Mouse (Mus musculus) lung, postnatal 0 days (tissue): Measurements from ENCODE around the gene Zfp874b. TPM values are rescaled to one million over a fixed set of nuclear protein-coding genes. Genes with fewer than 3 reads are reported as not detected.
"Not testable (repeated sequence)": the region's sequence is repeated elsewhere in the genome, so short reads cannot be mapped to it uniquely, and the experiment has no call there.

Experiments
- ATAC-seq: fragments of 200-750 bp; cut with Nextera tagmentation; 2 replicates; pipeline ENCODE4 v1.8.0; 2017; ENCODE audit warnings: moderate library complexity
- DNase-seq: peaks from one replicate; pipeline ENCODE4 v3.0.0-alpha.2; 2016; ENCODE audit warnings: low spot score
- H3K27ac ChIP-seq: fragments of 300-500 bp; sonication (generic); 2 replicates; pipeline ENCODE4 v1.5.1; 2014; ENCODE audit warnings: antibody characterized with exemption, mild to moderate bottlenecking, low read length, mixed read lengths
- H3K27me3 ChIP-seq: fragments of 300-500 bp; sonication (generic); replicated peaks from 2 replicates; pipeline ENCODE4 v1.6.1; 2014; ENCODE audit warnings: low read length, mixed read lengths; ENCODE audit not compliant: insufficient read depth
- H3K36me3 ChIP-seq: fragments of 300-500 bp; sonication (generic); 2 replicates; pipeline ENCODE4 v1.6.1; 2014; ENCODE audit warnings: low read length, mixed read lengths; ENCODE audit not compliant: insufficient read depth
- H3K4me1 ChIP-seq: fragments of 300-500 bp; sonication (generic); 2 replicates; pipeline ENCODE4 v1.6.1; 2014; ENCODE audit warnings: antibody characterized with exemption, low read depth, low read length, mixed read lengths; ENCODE audit not compliant: insufficient read depth
- H3K4me2 ChIP-seq: fragments of 300-500 bp; sonication (generic); replicated peaks from 2 replicates; pipeline ENCODE4 v1.6.1; 2014; ENCODE audit warnings: low read depth, mild to moderate bottlenecking, low read length, moderate library complexity, mixed read lengths
- H3K4me3 ChIP-seq: fragments of 300-500 bp; sonication (generic); 2 replicates; pipeline ENCODE4 v1.5.1; 2014; ENCODE audit warnings: low read depth, low read length
- H3K9ac ChIP-seq: fragments of 300-500 bp; sonication (generic); replicated peaks from 2 replicates; pipeline ENCODE4 v1.6.1; 2014; ENCODE audit warnings: low read depth, mild to moderate bottlenecking
- H3K9me3 ChIP-seq: fragments of 300-500 bp; sonication (generic); 2 replicates; pipeline ENCODE4 v1.6.1; 2016; ENCODE audit warnings: low read length, mixed read lengths
- CTCF ChIP-seq: IDR thresholded peaks from 2 replicates; pipeline ENCODE4 v1.5.1; 2016; ENCODE audit warnings: antibody characterized with exemption, mild to moderate bottlenecking
- EP300 ChIP-seq: IDR thresholded peaks from 2 replicates; pipeline ENCODE4 v1.6.1; 2016; ENCODE audit warnings: antibody characterized with exemption, mild to moderate bottlenecking, control low read depth
- WGBS: fragments of 180-500 bp; shearing (Covaris S2); extraction: QIAGEN DNeasy Blood & Tissue Kit; methylation state at CpG from one replicate; pipeline ENCODE4 v1.1.7; 2014; 5-methylcytosine and 5-hydroxymethylcytosine counted together
- polyA plus RNA-seq: library from polyadenylated mRNA; unstranded; fragments of >200 nt; fragmentation: Nextera tagmentation; extraction: Ambion mirVana; gene quantifications from 2 replicates; pipeline ENCODE4 v1.2.1, GENCODE M21; 2015

Gene Zfp874b
- polyA plus RNA-seq, 1 experiment from 2014 or later: 4.4 TPM

- no peaks in the 10 kb centered on the region for H3K27me3 ChIP-seq
- H3K4me2 ChIP-seq: no peak overlapping the region
- no peak overlapping the region for H3K9ac ChIP-seq
- DNase-seq: no peak
- 88% methylated on average over 1 of the region's 1 CpGs for WGBS
- peaks cover 3% of the 10 kb centered on the region; the same call in 1 of the 2 replicates for H3K4me1 ChIP-seq
- peaks cover 8% of the 10 kb centered on the region for H3K9me3 ChIP-seq
- no peak overlapping the region for H3K4me3 ChIP-seq
- no peak overlapping the region for H3K27ac ChIP-seq
- peaks cover 31% of the 10 kb centered on the region for H3K36me3 ChIP-seq
- no peak for ATAC-seq
- no peak for TF ChIP-seq CTCF
These were observed 11.6 kb upstream of the Zfp874b start for GRCm38 (mm10) chr13:67495631-67496030.

- peak overlapping the region; percentile 65; the same call in 1 of the 2 replicates for H3K9ac ChIP-seq
- H3K27ac ChIP-seq: no peak overlapping the region
- H3K27me3 ChIP-seq: no peaks in the 10 kb centered on the region
- peak overlapping the region; percentile 63 for H3K4me3 ChIP-seq
- no peaks in the 10 kb centered on the region for H3K36me3 ChIP-seq
- H3K9me3 ChIP-seq: no peaks in the 10 kb centered on the region
- ATAC-seq (peak; percentile 27), DNase-seq (no peak)
- TF ChIP-seq EP300: no peak
- TF ChIP-seq CTCF: no peak
- 28% methylated on average over 8 of the region's 8 CpGs for WGBS
- H3K4me1 ChIP-seq: peaks cover 4% of the 10 kb centered on the region; the same call in 1 of the 2 replicates
- peak overlapping the region; percentile 54 for H3K4me2 ChIP-seq
These were observed 360 bp upstream of the Zfp874b start for GRCm38 (mm10) chr13:67484424-67484811.

DNA sequence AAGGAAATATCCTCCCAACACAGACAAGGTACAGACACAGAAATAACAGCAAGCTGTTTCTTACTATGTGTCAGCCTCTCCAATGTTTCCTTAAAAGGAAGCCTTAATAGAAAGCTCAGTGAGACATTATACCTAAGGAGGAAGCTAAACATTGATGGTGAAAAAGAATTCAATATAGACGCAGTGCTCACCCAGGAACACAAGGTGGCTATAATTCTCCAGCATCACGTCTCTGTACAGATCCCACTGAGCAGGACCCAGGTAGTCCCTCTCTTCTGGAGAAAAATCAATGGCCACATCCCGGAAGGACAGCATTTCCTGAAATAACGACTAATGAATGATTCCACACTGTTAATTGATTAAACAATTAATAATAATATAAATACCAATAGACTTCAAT is 2.5 kb downstream of the Zfp874b start:
- no peak overlapping the region for H3K4me3 ChIP-seq
- no peaks in the 10 kb centered on the region for H3K9me3 ChIP-seq
- no peak overlapping the region for H3K4me2 ChIP-seq
- no peak for TF ChIP-seq CTCF
- 64% methylated on average over 4 of the region's 4 CpGs for WGBS
- DNase-seq (no peak), ATAC-seq (no peak)
- no peaks in the 10 kb centered on the region for H3K36me3 ChIP-seq
- H3K27ac ChIP-seq: no peak overlapping the region
- H3K4me1 ChIP-seq: peaks cover 4% of the 10 kb centered on the region; the same call in 1 of the 2 replicates
- no peaks in the 10 kb centered on the region for H3K27me3 ChIP-seq
- H3K9ac ChIP-seq: no peak overlapping the region

- Histone ChIP-seq H3K4me2 (no peak overlapping the region), H3K27ac (no peak overlapping the region), H3K27me3 (no peaks in the 10 kb centered on the region), H3K36me3 (peaks cover 9% of the 10 kb centered on the region), H3K4me1 (no peaks in the 10 kb centered on the region), H3K9me3 (no peaks in the 10 kb centered on the region), H3K9ac (no peak overlapping the region), H3K4me3 (no peak overlapping the region)
- DNase-seq (no peak), ATAC-seq (no peak)
- 93% methylated on average over 3 of the region's 3 CpGs for WGBS
- TF ChIP-seq CTCF (no peak), EP300 (no peak)
These were observed 14.8 kb downstream of the Zfp874b start for GRCm38 (mm10) chr13:67469274-67469673.

DNA sequence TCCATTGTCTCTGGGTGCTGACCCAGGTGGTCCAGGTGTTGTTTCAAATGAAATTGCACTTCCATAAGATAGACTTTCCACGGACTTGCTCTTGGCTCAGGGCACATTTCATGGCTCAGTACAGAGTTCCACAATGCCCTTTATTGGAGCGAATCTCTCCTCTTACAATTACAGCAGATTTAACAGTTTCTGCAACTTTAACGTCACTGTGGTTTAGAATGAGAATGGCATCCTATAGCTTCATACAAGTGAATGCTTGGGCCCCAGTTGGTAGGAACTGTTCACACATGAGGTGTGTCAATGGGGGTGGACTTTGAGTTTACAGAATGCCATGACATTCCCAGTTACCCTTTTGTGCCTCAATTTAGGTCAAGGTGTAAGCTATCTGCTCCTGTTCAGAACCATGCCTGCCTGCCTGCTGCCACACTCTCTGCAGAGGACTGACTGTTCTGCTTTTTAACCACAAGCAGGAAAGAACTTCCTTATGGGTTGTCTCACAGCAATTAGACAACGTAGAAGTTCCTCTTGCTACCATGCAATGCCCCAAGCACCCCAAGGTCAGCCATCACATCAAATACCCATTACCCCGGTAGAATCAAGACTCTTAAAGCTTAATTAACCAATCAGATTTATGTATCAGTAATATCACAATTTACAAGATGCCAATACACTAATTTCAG is 20.4 kb downstream of the Zfp874b start:
- not testable (repeated sequence) for H3K4me3 ChIP-seq, H3K36me3 ChIP-seq, H3K27me3 ChIP-seq, H3K4me2 ChIP-seq, H3K9me3 ChIP-seq, H3K4me1 ChIP-seq, H3K27ac ChIP-seq, ATAC-seq, H3K9ac ChIP-seq
- WGBS: 76% methylated on average over 3 of the region's 5 CpGs
- DNase-seq: peak; percentile 10

DNA sequence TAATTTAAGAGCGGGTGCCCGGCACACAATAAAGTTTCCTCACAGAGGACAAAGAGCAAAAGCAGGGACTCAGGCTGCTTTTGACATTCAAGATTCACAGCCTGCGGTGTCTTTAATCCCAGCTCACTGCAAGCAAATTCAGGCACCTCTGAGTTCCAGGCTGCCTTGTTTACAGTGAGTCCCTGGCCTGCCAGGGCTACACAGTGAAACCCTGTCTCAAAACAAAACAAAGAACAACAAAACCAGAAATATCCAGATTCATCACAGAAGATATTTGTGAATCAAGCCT is 32.1 kb downstream of the Zfp874b start:
- H3K27ac ChIP-seq: peak overlapping the region; percentile 68; the same call in 1 of the 2 replicates
- H3K4me2 ChIP-seq: peak overlapping the region; percentile 60
- ATAC-seq (0 out of 2 replicates have a peak, but pooled peaks have one; percentile 20), DNase-seq (no peak)
- TF ChIP-seq CTCF: no peak
- TF ChIP-seq EP300: no peak; the same call in 1 of the 2 replicates
- H3K9ac ChIP-seq: peak overlapping the region; percentile 30; the same call in 1 of the 2 replicates
- peak overlapping the region; percentile 53; the same call in 1 of the 2 replicates for H3K4me3 ChIP-seq
- H3K27me3 ChIP-seq: no peaks in the 10 kb centered on the region
- no peaks in the 10 kb centered on the region for H3K9me3 ChIP-seq
- WGBS: 8% methylated on average over 3 of the region's 3 CpGs
- no peaks in the 10 kb centered on the region for H3K4me1 ChIP-seq
- peaks cover 7% of the 10 kb centered on the region for H3K36me3 ChIP-seq
